In genomic region chr10:80086847-80087246, GRCm38 (mm10) we compare ENCODE assay signal across 11 mouse cellular contexts. TPM values are rescaled to one million over a fixed set of nuclear protein-coding genes. Genes with fewer than 3 reads are reported as not detected.
DNase-seq lines count a peak whose midpoint lies in the region; ATAC-seq and TF ChIP-seq lines count a peak whose summit lies in the region.
"Had no signal": no experiment of that assay in that cellular context is flagged by ENCODE, and none has a peak within 500 bp of the region (broad histone marks: within the 10 kb centered on the region; RNA-seq: fewer than 3 reads in every experiment).

No protein-coding gene starts in this region.

- peak overlapping the region; percentile 29; the same call in 1 of the 2 replicates for H3K9ac ChIP-seq in lung, embryonic 16.5 days (ENCODE audit: low read length)
- H3K9ac ChIP-seq in liver, embryonic 12.5 days: peak overlapping the region; percentile 24; the same call in 1 of the 2 replicates
- peak overlapping the region; percentile 41 for H3K9ac ChIP-seq in stomach, postnatal 0 days (ENCODE audit: low read length)
- H3K9ac ChIP-seq: embryonic facial prominence, embryonic 15.5 days; hindbrain, embryonic 15.5 days; neural tube, embryonic 12.5 days had no signal

- WGBS in lung, embryonic 16.5 days: 76% methylated on average over 3 of the region's 3 CpGs
- 50% methylated on average over 3 of the region's 3 CpGs for WGBS in lung, adult 2 months
- WGBS in liver, embryonic 12.5 days (ENCODE audit: insufficient replicate concordance): 31% methylated on average over 3 of the region's 3 CpGs
- WGBS in stomach, postnatal 0 days: 61% methylated on average over 3 of the region's 3 CpGs

- H3K27ac ChIP-seq in lung, embryonic 16.5 days (ENCODE audit: low read length): no peak overlapping the region
- peak overlapping the region; percentile 70 for H3K27ac ChIP-seq in liver, embryonic 12.5 days
- H3K27ac ChIP-seq in stomach, postnatal 0 days (replicated peaks): no peak overlapping the region
- H3K27ac ChIP-seq: embryonic facial prominence, embryonic 15.5 days; hindbrain, embryonic 15.5 days; neural tube, embryonic 12.5 days had no signal

- H3K9me3 ChIP-seq in lung, embryonic 16.5 days (ENCODE audit: control insufficient read depth, low read length): no peaks in the 10 kb centered on the region
- H3K9me3 ChIP-seq in liver, embryonic 12.5 days (replicated peaks): no peaks in the 10 kb centered on the region
- no peaks in the 10 kb centered on the region for H3K9me3 ChIP-seq in stomach, postnatal 0 days (ENCODE audit: control insufficient read depth, low read length)
- H3K9me3 ChIP-seq: embryonic facial prominence, embryonic 15.5 days; hindbrain, embryonic 15.5 days; neural tube, embryonic 12.5 days had no signal

- H3K27me3 ChIP-seq in lung, embryonic 16.5 days (ENCODE audit: control insufficient read depth, insufficient read depth, low read depth, low read length): no peaks in the 10 kb centered on the region
- H3K27me3 ChIP-seq in liver, embryonic 12.5 days (replicated peaks): no peaks in the 10 kb centered on the region
- no peaks in the 10 kb centered on the region for H3K27me3 ChIP-seq in stomach, postnatal 0 days (ENCODE audit: control insufficient read depth, insufficient read depth, low read length)
- H3K27me3 ChIP-seq: embryonic facial prominence, embryonic 15.5 days; hindbrain, embryonic 15.5 days; neural tube, embryonic 12.5 days had no signal

- H3K4me1 ChIP-seq in lung, embryonic 16.5 days (replicated peaks; ENCODE audit: control insufficient read depth, insufficient read depth, low read length): peaks cover 30% of the 10 kb centered on the region
- peaks cover 20% of the 10 kb centered on the region for H3K4me1 ChIP-seq in lung, adult 2 months (ENCODE audit: control insufficient read depth, insufficient read depth, low read length)
- H3K4me1 ChIP-seq in liver, embryonic 12.5 days: peaks cover 79% of the 10 kb centered on the region
- H3K4me1 ChIP-seq in stomach, postnatal 0 days (replicated peaks; ENCODE audit: control insufficient read depth, insufficient read depth): peaks cover 5% of the 10 kb centered on the region; the same call in 1 of the 2 replicates
- H3K4me1 ChIP-seq: hindbrain, embryonic 15.5 days; neural tube, embryonic 12.5 days had no signal

- TF ChIP-seq CTCF in lung, adult 2 months (IDR thresholded peaks at IDR 0.05; ENCODE audit: insufficient read depth, low read length): no peak
- TF ChIP-seq CTCF in stomach, postnatal 0 days (IDR thresholded peaks at IDR 0.05; ENCODE audit: low read depth): no peak

- no peak for TF ChIP-seq POLR2A in lung, adult 2 months (IDR thresholded peaks at IDR 0.05; ENCODE audit: borderline replicate concordance, extremely low read depth, low read depth, low read length)

- H3K36me3 ChIP-seq in lung, embryonic 16.5 days (ENCODE audit: control insufficient read depth, insufficient read depth, low read length): peaks cover 10% of the 10 kb centered on the region
- peaks cover 62% of the 10 kb centered on the region for H3K36me3 ChIP-seq in liver, embryonic 12.5 days
- peaks cover 8% of the 10 kb centered on the region for H3K36me3 ChIP-seq in stomach, postnatal 0 days (ENCODE audit: control insufficient read depth, insufficient read depth, low read length)

- TF ChIP-seq EP300 in stomach, postnatal 0 days (optimal IDR thresholded peaks at IDR 0.05): no peak

- ATAC-seq in lung, embryonic 16.5 days (ENCODE audit: low read depth): no peak
- ATAC-seq in liver, embryonic 12.5 days: no peak
- ATAC-seq in stomach, postnatal 0 days (ENCODE audit: low FRiP score, low TSS enrichment): no peak

- H3K4me3 ChIP-seq in lung, embryonic 16.5 days (ENCODE audit: low read length): no peak overlapping the region
- H3K4me3 ChIP-seq in lung, adult 2 months (replicated peaks; ENCODE audit: extremely low read depth, low read depth, low read length): no peak overlapping the region
- no peak overlapping the region for H3K4me3 ChIP-seq in liver, embryonic 12.5 days
- no peak overlapping the region for H3K4me3 ChIP-seq in stomach, postnatal 0 days (ENCODE audit: low read depth, low read length)
- H3K4me3 ChIP-seq: embryonic facial prominence, embryonic 15.5 days; hindbrain, embryonic 15.5 days; neural tube, embryonic 12.5 days had no signal

- DNase-seq in cerebellum, adult 18-20 months: peak; percentile 25 to 36
- no peak for DNase-seq in cerebellum, postnatal 10 days
- DNase-seq in lung, adult 2 months: no peak
- no peak for DNase-seq in stomach, postnatal 0 days (ENCODE audit: low spot score)
- no peak for DNase-seq in frontal cortex, postnatal 10 days (ENCODE audit: low spot score in 2 of 2)
- DNase-seq in B cell, adult 2 months: no peak

- no peak overlapping the region for H3K4me2 ChIP-seq in lung, embryonic 16.5 days (ENCODE audit: low read depth, low read length)
- H3K4me2 ChIP-seq in liver, embryonic 12.5 days: peak overlapping the region; percentile 10; the same call in 1 of the 2 replicates
- H3K4me2 ChIP-seq in stomach, postnatal 0 days (replicated peaks; ENCODE audit: low read depth): no peak overlapping the region
- H3K4me2 ChIP-seq: embryonic facial prominence, embryonic 15.5 days; hindbrain, embryonic 15.5 days; neural tube, embryonic 12.5 days had no signal

RNA-seq across cellular contexts. Expression of gene Sbno2, which starts 18.5 kb away (rescaled TPM):
- 18.7 and 19.1 TPM in 2 replicates for polyA plus RNA-seq in lung, embryonic 16.5 days (2015; fragmentation: Nextera tagmentation; extraction: Ambion mirVana)
- polyA plus RNA-seq in lung, adult 2 months (2012; rRNA removed): 83.7 and 85.8 TPM in 2 replicates
- 15.0 and 15.4 TPM in 2 replicates for polyA plus RNA-seq in liver, embryonic 12.5 days (2016; fragmentation: Nextera tagmentation; extraction: Ambion mirVana)
- 10.7 and 11.0 TPM in 2 replicates for polyA plus RNA-seq in stomach, postnatal 0 days (2015; fragmentation: Nextera tagmentation; extraction: Ambion mirVana)

RNA-seq across cellular contexts. Expression of gene Stk11, which starts 28.8 kb away (rescaled TPM):
- polyA plus RNA-seq in lung, embryonic 16.5 days (2015; fragmentation: Nextera tagmentation; extraction: Ambion mirVana): 18.6 and 23.3 TPM in 2 replicates
- polyA plus RNA-seq in lung, adult 2 months (2012; rRNA removed): 161 and 168 TPM in 2 replicates
- polyA plus RNA-seq in liver, embryonic 12.5 days (2016; fragmentation: Nextera tagmentation; extraction: Ambion mirVana): 18.6 and 19.8 TPM in 2 replicates
- polyA plus RNA-seq in stomach, postnatal 0 days (2015; fragmentation: Nextera tagmentation; extraction: Ambion mirVana): 10.3 and 11.2 TPM in 2 replicates

RNA-seq across cellular contexts. Expression of gene Gpx4, which starts 39.9 kb away (rescaled TPM):
- 554 and 585 TPM in 2 replicates for polyA plus RNA-seq in lung, embryonic 16.5 days (2015; fragmentation: Nextera tagmentation; extraction: Ambion mirVana)
- polyA plus RNA-seq in lung, adult 2 months (2012; rRNA removed): 581 and 623 TPM in 2 replicates
- polyA plus RNA-seq in liver, embryonic 12.5 days (2016; fragmentation: Nextera tagmentation; extraction: Ambion mirVana): 682 and 685 TPM in 2 replicates
- 435 and 445 TPM in 2 replicates for polyA plus RNA-seq in stomach, postnatal 0 days (2015; fragmentation: Nextera tagmentation; extraction: Ambion mirVana)

RNA-seq across cellular contexts. Expression of gene Polr2e, which starts 47.3 kb away (rescaled TPM):
- 194 and 210 TPM in 2 replicates for polyA plus RNA-seq in lung, embryonic 16.5 days (2015; fragmentation: Nextera tagmentation; extraction: Ambion mirVana)
- polyA plus RNA-seq in lung, adult 2 months (2012; rRNA removed): 199 and 208 TPM in 2 replicates
- 142 and 147 TPM in 2 replicates for polyA plus RNA-seq in liver, embryonic 12.5 days (2016; fragmentation: Nextera tagmentation; extraction: Ambion mirVana)
- polyA plus RNA-seq in stomach, postnatal 0 days (2015; fragmentation: Nextera tagmentation; extraction: Ambion mirVana): 121 and 122 TPM in 2 replicates

RNA-seq across cellular contexts. Expression of gene Atp5d, which starts 51.6 kb away (rescaled TPM):
- 534 and 552 TPM in 2 replicates for polyA plus RNA-seq in lung, embryonic 16.5 days (2015; fragmentation: Nextera tagmentation; extraction: Ambion mirVana)
- polyA plus RNA-seq in lung, adult 2 months (2012; rRNA removed): 709 and 1,054 TPM in 2 replicates
- polyA plus RNA-seq in liver, embryonic 12.5 days (2016; fragmentation: Nextera tagmentation; extraction: Ambion mirVana): 393 and 419 TPM in 2 replicates
- 679 and 705 TPM in 2 replicates for polyA plus RNA-seq in stomach, postnatal 0 days (2015; fragmentation: Nextera tagmentation; extraction: Ambion mirVana)

Comparison
In these comparisons a context has a peak if more than half of its experiments do, and no peak if none do; other contexts are left out.
1. DNase-seq: peak in cerebellum, adult 18-20 months (2 of 2); none in cerebellum, postnatal 10 days (0 of 2), lung, adult 2 months (single experiment), stomach, postnatal 0 days (single experiment), frontal cortex, postnatal 10 days (0 of 2) and B cell, adult 2 months (0 of 2).
2. Peak in every context shown above with its lines, with median percentiles within 50 percentile points of each other: H3K9ac ChIP-seq.